Comparison of ENCODE assay signal across 7 mouse cellular contexts in genomic region chr10:36951742-36952141, GRCm38 (mm10).
"Had no signal": no experiment of that assay in that cellular context is flagged by ENCODE, and none has a peak within 500 bp of the region (broad histone marks: within the 10 kb centered on the region; RNA-seq: fewer than 3 reads in every experiment).

No protein-coding gene starts in this region.

- DNase-seq: lung, adult 18-20 months; lung, embryonic 14.5 days; lung, postnatal 10 days; lung, postnatal 4 days; thymus, adult 18-20 months; thymus, postnatal 14 days; thymus, postnatal 36 days had no signal
